Comparison of ENCODE assay signal across 34 mouse cellular contexts in genomic region chr2:152888774-152889173, GRCm38 (mm10). TPM values are rescaled to one million over a fixed set of nuclear protein-coding genes. Genes with fewer than 3 reads are reported as not detected.
"Had no signal": no experiment of that assay in that cellular context is flagged by ENCODE, and none has a peak within 500 bp of the region (broad histone marks: within the 10 kb centered on the region; RNA-seq: fewer than 3 reads in every experiment).

No protein-coding gene starts in this region.

- H3K9ac ChIP-seq: heart, embryonic 13.5 days; heart, embryonic 15.5 days; hindbrain, embryonic 12.5 days; hindbrain, embryonic 14.5 days; intestine, embryonic 15.5 days; limb, embryonic 12.5 days; liver, embryonic 13.5 days; liver, embryonic 15.5 days; liver, postnatal 0 days had no signal

- H3K4me3 ChIP-seq: heart, adult 2 months; heart, embryonic 13.5 days; heart, embryonic 15.5 days; hindbrain, embryonic 10.5 days; hindbrain, embryonic 12.5 days; intestine, embryonic 15.5 days; layer of hippocampus, adult 2 months; left cerebral cortex, adult 2 months; limb, embryonic 10.5 days; limb, embryonic 12.5 days; liver, embryonic 13.5 days; liver, embryonic 15.5 days had no signal

- H3K27ac ChIP-seq: heart, adult 2 months; heart, embryonic 13.5 days; heart, embryonic 15.5 days; hindbrain, embryonic 10.5 days; hindbrain, embryonic 12.5 days; hindbrain, embryonic 14.5 days; intestine, embryonic 15.5 days; kidney, postnatal 0 days; layer of hippocampus, adult 2 months; left cerebral cortex, adult 2 months; limb, embryonic 10.5 days; limb, embryonic 12.5 days; liver, embryonic 13.5 days; liver, embryonic 15.5 days had no signal

- H3K4me1 ChIP-seq: heart, embryonic 13.5 days; heart, embryonic 15.5 days; hindbrain, embryonic 10.5 days; hindbrain, embryonic 12.5 days; intestine, embryonic 15.5 days; limb, embryonic 10.5 days; limb, embryonic 12.5 days; liver, embryonic 13.5 days; liver, embryonic 15.5 days had no signal

- DNase-seq: gastrocnemius, postnatal 14 days; gastrocnemius, postnatal 36 days; heart, adult 2 months; heart, postnatal 14 days; heart, postnatal 4 days; kidney, adult 18-20 months; kidney, adult 8-10 months; kidney, postnatal 14 days; kidney, postnatal 36 days; liver; liver, embryonic 13.5 days; liver, postnatal 0 days had no signal

- H3K27me3 ChIP-seq: heart, embryonic 13.5 days; heart, embryonic 15.5 days; hindbrain, embryonic 12.5 days; intestine, embryonic 15.5 days; limb, embryonic 12.5 days; liver, embryonic 13.5 days; liver, embryonic 15.5 days had no signal

- H3K4me2 ChIP-seq: heart, embryonic 11.5 days; heart, embryonic 13.5 days; heart, embryonic 15.5 days; hindbrain, embryonic 12.5 days; hindbrain, embryonic 14.5 days; intestine, embryonic 15.5 days; limb, embryonic 12.5 days; liver, embryonic 11.5 days; liver, embryonic 13.5 days; liver, embryonic 15.5 days had no signal

- H3K9me3 ChIP-seq: heart, embryonic 13.5 days; heart, embryonic 15.5 days; hindbrain, embryonic 10.5 days; hindbrain, embryonic 12.5 days; intestine, embryonic 15.5 days; limb, embryonic 10.5 days; limb, embryonic 12.5 days; liver, embryonic 13.5 days; liver, embryonic 15.5 days had no signal

- ATAC-seq: hindbrain, embryonic 16.5 days; inflammation-experienced regulatory T-cells, adult 6 months; intestine, embryonic 15.5 days; intestine, postnatal 0 days; liver, postnatal 0 days had no signal

RNA-seq across cellular contexts. Expression of gene Mylk2, which starts 22.4 kb away (rescaled TPM):
- total RNA-seq: layer of hippocampus, adult 2 months; layer of hippocampus, postnatal 10 days; layer of hippocampus, postnatal 25 days; left cerebral cortex, adult 2 months; left cerebral cortex, postnatal 14 days; left cerebral cortex, postnatal 36 days had no signal
- polyA plus RNA-seq: heart, embryonic 11.5 days; hindbrain, embryonic 12.5 days; hindbrain, embryonic 14.5 days; inflammation-experienced regulatory T-cells, adult 6 months; intestine, postnatal 0 days; kidney, embryonic 14.5 days; limb, embryonic 10.5 days; limb, embryonic 12.5 days; liver, embryonic 11.5 days; liver, embryonic 13.5 days; liver, postnatal 0 days had no signal

RNA-seq across cellular contexts. Expression of gene Foxs1, which starts 44.2 kb away (rescaled TPM):
- polyA plus RNA-seq: inflammation-experienced regulatory T-cells, adult 6 months; limb, embryonic 12.5 days had no signal
